Mouse (Mus musculus) hindbrain, embryonic 14.5 days (tissue): Measurements from ENCODE around the gene Micall2. TPM values are rescaled to one million over a fixed set of nuclear protein-coding genes. Genes with fewer than 3 reads are reported as not detected.

Source experiments
- ATAC-seq: fragments of 200-750 bp; cut with Nextera tagmentation; 2 replicates; pipeline ENCODE4 v1.8.0; 2017; ENCODE audit warnings: moderate number of reproducible peaks, mild to moderate bottlenecking, moderate TSS enrichment, moderate library complexity; ENCODE audit not compliant: low FRiP score
- DNase-seq: peaks from one replicate; pipeline ENCODE4 v3.0.0-alpha.2; 2015; ENCODE audit warnings: low spot score
- H3K27ac ChIP-seq: fragments of 300-500 bp; sonication (generic); 2 replicates; pipeline ENCODE4 v1.5.1; 2014; ENCODE audit warnings: mild to moderate bottlenecking, moderate library complexity
- H3K27me3 ChIP-seq: fragments of 300-500 bp; sonication (generic); 2 replicates; pipeline ENCODE4 v1.6.1; 2014; ENCODE audit warnings: mild to moderate bottlenecking, low read length, mixed read lengths; ENCODE audit not compliant: control insufficient read depth, insufficient read depth
- H3K36me3 ChIP-seq: fragments of 300-500 bp; sonication (generic); replicated peaks from 2 replicates; pipeline ENCODE4 v1.6.1; 2014; ENCODE audit not compliant: control insufficient read depth, insufficient read depth
- H3K4me1 ChIP-seq: fragments of 300-500 bp; sonication (generic); replicated peaks from 2 replicates; pipeline ENCODE4 v1.6.1; 2014; ENCODE audit warnings: antibody characterized with exemption, low read length, mixed read lengths; ENCODE audit not compliant: control insufficient read depth, insufficient read depth
- H3K4me2 ChIP-seq: fragments of 300-500 bp; sonication (generic); replicated peaks from 2 replicates; pipeline ENCODE4 v1.6.1; 2014; ENCODE audit warnings: mild to moderate bottlenecking, moderate library complexity
- H3K4me3 ChIP-seq: fragments of 300-500 bp; sonication (generic); replicated peaks from 2 replicates; pipeline ENCODE4 v1.5.1; 2014; ENCODE audit warnings: mild to moderate bottlenecking, low read length
- H3K9ac ChIP-seq: fragments of 300-500 bp; sonication (generic); 2 replicates; pipeline ENCODE4 v1.6.1; 2014
- H3K9me3 ChIP-seq: fragments of 300-500 bp; sonication (generic); 2 replicates; pipeline ENCODE4 v1.6.1; 2016; ENCODE audit warnings: low read length; ENCODE audit not compliant: control insufficient read depth
- WGBS: fragments of 180-500 bp; shearing (Covaris S2); extraction: QIAGEN DNeasy Blood & Tissue Kit; methylation state at CpG from one replicate; pipeline ENCODE4 v1.1.7; 2014; 5-methylcytosine and 5-hydroxymethylcytosine counted together
- polyA plus RNA-seq: library from polyadenylated mRNA; unstranded; fragments of >200 nt; fragmentation: Nextera tagmentation; extraction: Ambion mirVana; gene quantifications from 2 replicates; pipeline ENCODE4 v1.2.1, GENCODE M21; 2014

Micall2 gene
- polyA plus RNA-seq, 1 experiment from 2014 or later, result 10.6 TPM

- no peak overlapping the region for H3K4me2 ChIP-seq
- no peak overlapping the region for H3K27ac ChIP-seq
- H3K9ac ChIP-seq, result no peak overlapping the region
- no peak overlapping the region for H3K4me3 ChIP-seq
- DNase-seq (no peak), ATAC-seq (no peak)
- H3K4me1 ChIP-seq, result 0 out of 2 replicates have a peak, but pooled peaks cover 14% of the 10 kb centered on the region
- 6% methylated on average over 8 of the region's 8 CpGs for WGBS
- H3K27me3 ChIP-seq, result peaks cover 71% of the 10 kb centered on the region
- H3K9me3 ChIP-seq, result no peaks in the 10 kb centered on the region
- no peaks in the 10 kb centered on the region for H3K36me3 ChIP-seq
These were observed 66.8 kb downstream of the Micall2 start for GRCm38 (mm10) chr5:139669380-139669779.

GRCm38 (mm10) chr5:139668494-139668893 lies 67.6 kb downstream of the Micall2 start:
- Histone ChIP-seq H3K4me2 (0 out of 2 replicates have a peak overlapping the region, but pooled peaks have one; percentile 29), H3K9ac (0 out of 2 replicates have a peak overlapping the region, but pooled peaks have one; percentile 12), H3K27ac (no peak overlapping the region), H3K4me3 (0 out of 2 replicates have a peak overlapping the region, but pooled peaks have one; percentile 6), H3K9me3 (no peaks in the 10 kb centered on the region), H3K4me1 (0 out of 2 replicates have a peak, but pooled peaks cover 14% of the 10 kb centered on the region), H3K36me3 (no peaks in the 10 kb centered on the region), H3K27me3 (peaks cover 67% of the 10 kb centered on the region)
- DNase-seq (peak; percentile 72), ATAC-seq (0 out of 2 replicates have a peak, but pooled peaks have one; percentile 41)
- WGBS, result under 1% methylated on average over 23 of the region's 24 CpGs

- WGBS, result 46% methylated on average over 2 of the region's 2 CpGs
- ATAC-seq (no peak), DNase-seq (no peak)
- Histone ChIP-seq H3K4me1 (0 out of 2 replicates have a peak, but pooled peaks cover 14% of the 10 kb centered on the region), H3K27ac (no peak overlapping the region), H3K9me3 (no peaks in the 10 kb centered on the region), H3K4me2 (no peak overlapping the region), H3K9ac (no peak overlapping the region), H3K36me3 (no peaks in the 10 kb centered on the region), H3K4me3 (no peak overlapping the region), H3K27me3 (peaks cover 48% of the 10 kb centered on the region)
These were observed 69.6 kb downstream of the Micall2 start for GRCm38 (mm10) chr5:139666496-139666895.

- no peaks in the 10 kb centered on the region for H3K9me3 ChIP-seq
- no peak overlapping the region for H3K4me3 ChIP-seq
- no peaks in the 10 kb centered on the region for H3K36me3 ChIP-seq
- WGBS, result 56% methylated on average over 3 of the region's 3 CpGs
- H3K27me3 ChIP-seq, result peaks cover 52% of the 10 kb centered on the region
- no peak overlapping the region for H3K9ac ChIP-seq
- no peak overlapping the region for H3K27ac ChIP-seq
- DNase-seq (no peak), ATAC-seq (no peak)
- 0 out of 2 replicates have a peak, but pooled peaks cover 14% of the 10 kb centered on the region for H3K4me1 ChIP-seq
- H3K4me2 ChIP-seq, result no peak overlapping the region
These were observed 70.8 kb downstream of the Micall2 start for GRCm38 (mm10) chr5:139665375-139665774.

GRCm38 (mm10) chr5:139661713-139662112 lies 74.4 kb downstream of the Micall2 start:
- no peak overlapping the region for H3K27ac ChIP-seq
- H3K9ac ChIP-seq, result no peak overlapping the region
- ATAC-seq (no peak), DNase-seq (no peak)
- no peak overlapping the region for H3K4me2 ChIP-seq
- no peaks in the 10 kb centered on the region for H3K9me3 ChIP-seq
- peaks cover 14% of the 10 kb centered on the region for H3K4me1 ChIP-seq
- H3K4me3 ChIP-seq, result no peak overlapping the region
- 60% methylated on average over 7 of the region's 8 CpGs for WGBS
- peaks cover 37% of the 10 kb centered on the region for H3K27me3 ChIP-seq
- H3K36me3 ChIP-seq, result no peaks in the 10 kb centered on the region

GRCm38 (mm10) chr5:139659307-139659706 lies 76.8 kb downstream of the Micall2 start:
- no peak overlapping the region for H3K27ac ChIP-seq
- under 1% methylated on average over 18 of the region's 18 CpGs for WGBS
- peak overlapping the region; percentile 25 for H3K4me2 ChIP-seq
- H3K36me3 ChIP-seq, result no peaks in the 10 kb centered on the region
- peaks cover 24% of the 10 kb centered on the region for H3K27me3 ChIP-seq
- ATAC-seq, result peak; percentile 40; the same call in 1 of the 2 replicates
- H3K9me3 ChIP-seq, result no peaks in the 10 kb centered on the region
- H3K9ac ChIP-seq, result 0 out of 2 replicates have a peak overlapping the region, but pooled peaks have one; percentile 28
- H3K4me1 ChIP-seq, result peaks cover 14% of the 10 kb centered on the region
- no peak for DNase-seq
- H3K4me3 ChIP-seq, result no peak overlapping the region

GRCm38 (mm10) chr5:139658865-139659264 lies 77.3 kb downstream of the Micall2 start:
- Histone ChIP-seq H3K4me2 (no peak overlapping the region), H3K27ac (no peak overlapping the region), H3K27me3 (peaks cover 24% of the 10 kb centered on the region)

GRCm38 (mm10) chr5:139657959-139658602 lies 78.1 kb downstream of the Micall2 start:
- no peaks in the 10 kb centered on the region for H3K9me3 ChIP-seq
- H3K36me3 ChIP-seq, result no peaks in the 10 kb centered on the region
- no peak overlapping the region for H3K27ac ChIP-seq
- no peak overlapping the region for H3K9ac ChIP-seq
- ATAC-seq (no peak), DNase-seq (no peak)
- no peak overlapping the region for H3K4me3 ChIP-seq
- WGBS, result 60% methylated on average over 10 of the region's 10 CpGs
- H3K27me3 ChIP-seq, result peaks cover 24% of the 10 kb centered on the region
- peaks cover 14% of the 10 kb centered on the region for H3K4me1 ChIP-seq
- no peak overlapping the region for H3K4me2 ChIP-seq

More at GRCm38 (mm10) chr5:139658865-139659264, 77.3 kb downstream of the Micall2 start:
- H3K9ac ChIP-seq, result no peak overlapping the region
- H3K36me3 ChIP-seq, result no peaks in the 10 kb centered on the region
- DNase-seq (no peak), ATAC-seq (no peak)
- H3K9me3 ChIP-seq, result no peaks in the 10 kb centered on the region
- H3K4me1 ChIP-seq, result peaks cover 14% of the 10 kb centered on the region
- H3K4me3 ChIP-seq, result no peak overlapping the region
- WGBS, result 16% methylated on average over 7 of the region's 7 CpGs
